Mouse (Mus musculus): Measurements from ENCODE around the gene Nat8.

The Nat8 gene

DNA sequence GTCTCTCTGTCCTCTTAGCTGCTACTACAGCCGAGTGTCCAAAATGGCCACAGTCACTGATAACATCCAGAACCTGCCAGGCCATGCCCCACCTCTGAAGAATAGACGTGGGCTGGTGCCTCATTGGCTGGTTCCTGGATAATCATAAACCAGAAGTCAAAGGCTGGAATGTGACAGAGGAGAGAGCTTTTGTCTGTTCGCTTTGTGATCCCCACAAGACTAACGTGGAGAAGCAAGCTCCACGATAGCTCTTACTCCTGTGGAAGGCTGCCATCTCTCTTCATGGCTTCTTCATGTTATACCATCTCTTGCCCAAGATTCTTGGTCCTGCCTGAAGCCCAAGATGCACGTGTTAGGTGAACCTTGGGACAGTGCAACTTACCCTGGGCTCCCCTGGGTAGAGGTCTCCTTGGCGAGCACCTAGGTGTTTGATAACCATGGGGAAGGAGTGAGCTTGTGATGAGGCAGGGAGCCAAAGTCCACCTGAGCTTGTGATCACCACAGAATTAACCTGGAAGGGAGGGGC, at the start of gene Nat8:
Gene Nat8 (minus strand): TSS at position 287 of the 526 bp plus-strand sequence.
- 87% methylated on average over 7 of the region's 7 CpGs for WGBS

DNA sequence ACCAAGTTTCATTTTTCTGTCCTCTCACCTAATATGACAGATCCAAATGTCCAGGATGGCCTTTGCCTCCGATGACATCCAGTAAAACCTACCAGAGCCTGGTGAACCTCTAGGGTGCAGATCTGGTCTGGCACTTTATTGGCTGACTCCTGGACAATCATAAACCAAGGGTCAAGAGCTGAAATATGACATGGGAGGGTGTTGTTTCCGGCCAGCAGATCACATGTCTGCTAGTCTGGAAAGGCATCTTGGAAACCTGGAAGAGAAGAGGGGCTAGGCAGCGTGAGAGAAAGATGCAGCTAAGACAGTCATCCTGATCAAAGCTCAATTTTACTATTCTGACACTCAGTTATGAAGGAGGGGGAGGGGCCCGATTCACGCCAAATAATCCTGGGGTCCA, 37.1 kb upstream of the Nat8 start, which contains the start of gene Nat8f2:
Gene Nat8f2 (minus strand): TSS at position 153 of the 400 bp plus-strand sequence.
- 78% methylated on average over 5 of the region's 5 CpGs for WGBS

DNA sequence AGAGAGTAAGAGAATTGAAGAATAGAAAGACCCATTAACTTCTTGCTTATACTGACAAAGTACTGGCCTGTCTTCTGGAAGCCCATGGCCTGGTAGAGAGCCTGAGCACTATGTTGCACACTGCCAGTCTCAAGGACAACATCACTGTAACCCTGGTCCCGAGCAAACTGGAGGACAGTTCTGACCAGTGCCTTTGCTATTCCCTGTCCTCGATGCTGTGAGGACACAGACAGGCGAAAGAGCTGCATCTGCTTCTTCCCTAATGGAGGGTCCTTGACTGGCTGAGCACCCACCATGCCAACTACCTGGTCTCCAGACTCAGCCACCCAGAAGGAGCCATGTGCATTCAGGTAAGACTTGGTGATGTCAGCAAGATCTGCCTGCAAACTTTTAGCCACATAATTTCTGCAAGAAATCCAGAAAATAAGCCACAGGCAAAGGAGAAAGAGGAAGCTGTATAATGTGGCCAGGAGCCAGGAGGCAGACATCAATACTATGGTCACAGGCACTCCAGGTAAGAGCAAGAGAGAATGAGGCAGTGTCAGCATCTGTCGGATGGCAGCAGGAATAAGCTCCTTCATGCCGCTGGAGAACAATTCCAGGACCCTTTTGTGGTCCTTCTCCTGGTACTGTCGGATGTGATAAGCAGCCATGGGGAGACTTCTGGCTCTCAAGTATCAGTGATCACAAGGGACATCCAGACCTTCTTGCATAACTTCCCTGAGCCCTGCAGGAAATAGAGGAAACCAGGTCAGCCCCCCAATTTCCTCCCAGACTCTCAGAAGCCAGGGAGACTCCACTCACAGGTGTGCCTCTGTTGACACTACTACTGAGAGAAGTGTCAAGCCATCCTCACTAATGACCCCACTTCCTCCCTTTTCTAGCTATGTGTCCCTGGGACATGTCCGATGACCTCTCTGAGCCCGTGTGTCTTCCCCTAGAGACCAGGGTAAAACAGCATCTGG, 36.1 kb upstream of the Nat8 start:
- 84% methylated on average over 8 of the region's 8 CpGs for WGBS

DNA sequence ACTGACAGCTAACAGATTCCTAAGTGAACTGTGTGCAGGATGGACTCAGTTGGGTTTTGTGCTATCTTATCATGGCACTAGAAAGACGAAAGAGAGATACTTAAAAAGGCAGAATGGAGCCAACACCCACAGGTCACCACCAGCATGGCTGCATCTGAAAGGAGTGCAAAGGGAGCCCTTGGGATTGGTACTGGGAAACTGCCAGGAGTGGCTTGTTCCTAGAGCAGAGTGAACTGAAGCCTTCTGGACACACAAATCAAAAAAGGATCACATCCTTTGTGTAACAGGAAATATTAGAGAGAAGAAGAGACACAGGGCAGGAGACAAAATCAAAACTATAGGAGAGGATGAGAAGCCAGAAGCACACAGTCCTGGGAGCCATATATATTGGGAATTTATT, 35.1 kb upstream of the Nat8 start:
- WGBS, result 76% methylated on average over 1 of the region's 1 CpGs

DNA sequence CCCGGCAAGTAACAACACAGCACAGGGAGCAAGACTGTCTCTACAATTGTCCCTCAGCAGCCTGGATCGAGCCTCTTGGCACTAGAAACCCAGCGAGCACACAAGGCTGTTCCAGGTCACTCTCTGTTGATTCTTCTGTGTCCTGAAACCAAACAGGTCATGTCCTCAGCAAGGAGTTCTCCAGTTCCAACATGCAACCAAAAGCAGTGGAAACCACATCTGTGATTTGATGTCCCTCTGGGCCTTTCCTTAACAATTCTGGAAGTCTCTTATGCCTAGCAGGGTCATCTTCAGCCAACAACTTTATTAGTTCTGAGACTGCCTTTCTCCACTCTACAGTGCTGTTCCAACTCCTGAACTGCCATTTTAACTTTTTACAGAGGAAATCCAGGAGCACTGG, 34.3 kb upstream of the Nat8 start:
- WGBS, result 86% methylated on average over 3 of the region's 3 CpGs

DNA sequence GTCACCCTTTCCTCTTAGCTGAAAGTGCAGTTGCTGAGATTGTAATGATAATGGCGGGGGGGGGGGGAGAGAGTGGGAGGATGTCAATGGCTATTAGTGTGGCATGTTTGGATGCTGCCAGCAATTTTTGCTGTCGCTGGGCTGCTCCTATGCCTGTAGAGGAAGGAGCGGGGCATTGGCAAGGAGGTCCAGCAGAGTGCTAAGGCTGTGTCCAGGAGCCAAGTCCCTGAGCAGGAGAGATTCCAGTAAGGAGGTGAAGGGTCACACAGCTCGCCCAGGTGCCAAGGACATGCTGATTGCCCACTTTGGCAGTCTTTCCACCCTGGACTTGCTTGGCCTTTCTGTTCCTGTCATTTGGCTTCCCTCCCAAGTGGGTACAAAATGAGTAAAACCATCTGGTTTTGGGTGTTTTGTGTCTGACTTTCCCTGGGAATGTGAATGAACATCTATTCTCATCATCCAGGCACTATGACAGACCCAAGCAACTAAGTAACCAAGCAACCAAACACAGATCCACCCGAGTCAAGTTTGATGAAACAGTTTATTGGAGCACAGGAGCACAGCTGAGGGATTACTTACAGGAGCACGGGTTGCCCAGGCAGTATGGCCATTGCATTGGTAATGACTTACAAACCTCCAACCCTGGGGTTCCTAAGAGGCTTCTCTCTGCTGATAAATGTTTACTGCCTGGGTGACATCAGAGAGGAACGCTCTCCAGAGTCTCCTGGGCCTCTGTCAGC, 33.2 kb upstream of the Nat8 start:
- 65% methylated on average over 6 of the region's 7 CpGs for WGBS

DNA sequence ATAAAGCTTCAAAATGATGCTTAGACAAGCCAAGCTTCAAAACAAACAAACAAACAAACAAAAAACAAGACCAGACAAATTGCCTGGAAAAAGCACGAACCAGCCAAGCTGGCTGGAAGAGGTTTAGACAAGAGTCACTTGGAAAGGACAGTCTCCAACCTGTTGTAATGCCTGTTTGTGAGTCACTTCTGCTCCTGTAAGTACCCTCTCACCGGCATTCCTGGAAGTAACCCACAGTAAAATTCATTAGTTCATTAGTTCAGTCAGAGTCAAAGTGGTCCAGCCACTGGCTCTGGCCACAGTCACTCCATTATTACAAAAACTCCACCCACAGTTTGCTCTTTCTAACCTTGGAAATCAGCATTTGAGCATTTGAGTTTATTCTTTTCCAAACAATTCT, 32.0 kb upstream of the Nat8 start:
- 88% methylated on average over 2 of the region's 2 CpGs for WGBS

DNA sequence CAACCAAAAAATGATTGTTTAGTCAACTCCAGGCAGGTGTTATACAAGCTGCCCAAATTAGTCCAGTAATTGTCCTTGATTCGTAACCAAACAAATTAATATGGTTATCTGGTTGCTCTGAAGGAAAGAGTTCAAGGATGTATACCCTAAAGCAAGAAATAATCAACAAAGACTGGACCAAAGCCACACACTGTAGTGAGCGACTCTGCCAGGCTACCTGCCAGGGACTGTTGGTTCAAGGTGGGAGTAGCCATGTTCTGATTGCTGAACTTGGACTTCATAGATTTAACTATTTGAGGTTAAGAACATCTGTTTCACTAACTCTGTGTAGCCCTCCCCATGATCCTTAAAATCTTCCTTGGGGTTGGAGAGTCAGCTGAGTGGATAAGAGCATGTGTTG, 31.3 kb upstream of the Nat8 start:
- 84% methylated on average over 2 of the region's 2 CpGs for WGBS

DNA sequence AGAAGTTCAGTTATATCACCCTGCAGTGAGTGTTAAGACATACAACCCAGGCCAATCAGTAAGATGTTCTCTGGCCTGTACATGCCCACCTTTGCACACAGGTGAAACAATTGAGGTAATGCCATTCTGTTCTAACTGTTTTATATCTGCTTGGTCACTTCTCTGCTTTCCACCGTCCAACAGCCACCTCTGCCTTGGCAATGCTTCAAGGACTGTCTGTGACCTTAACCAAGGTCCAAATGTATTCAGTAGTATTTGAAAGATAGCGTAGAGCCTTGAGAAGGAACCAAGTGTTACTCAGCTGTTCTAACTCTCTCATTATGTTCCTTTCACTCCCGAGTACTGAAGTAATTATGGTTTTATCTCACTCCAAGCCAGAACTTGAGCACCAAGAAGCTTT, 30.7 kb upstream of the Nat8 start:
- 46% methylated on average over 3 of the region's 3 CpGs for WGBS

DNA sequence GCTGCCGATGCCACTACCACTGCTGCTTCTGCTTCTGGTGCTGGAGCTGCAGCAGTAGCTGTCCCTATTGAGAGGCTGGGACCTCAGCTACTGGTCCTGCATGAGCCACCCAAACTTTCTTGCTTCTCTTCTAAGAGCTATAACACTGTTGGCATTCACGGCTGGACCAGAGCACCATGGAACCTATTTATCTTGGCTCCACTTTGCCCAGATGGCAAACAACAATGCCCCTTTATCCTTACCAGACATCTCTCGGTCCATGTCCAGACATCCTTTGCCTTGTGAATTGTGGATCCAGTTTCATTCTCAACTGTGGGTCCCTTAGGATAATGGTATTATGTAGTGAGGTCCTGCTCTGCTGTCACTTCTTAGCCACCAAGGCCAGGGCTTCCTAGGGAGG, 29.4 kb upstream of the Nat8 start:
- WGBS, result 79% methylated on average over 3 of the region's 3 CpGs

DNA sequence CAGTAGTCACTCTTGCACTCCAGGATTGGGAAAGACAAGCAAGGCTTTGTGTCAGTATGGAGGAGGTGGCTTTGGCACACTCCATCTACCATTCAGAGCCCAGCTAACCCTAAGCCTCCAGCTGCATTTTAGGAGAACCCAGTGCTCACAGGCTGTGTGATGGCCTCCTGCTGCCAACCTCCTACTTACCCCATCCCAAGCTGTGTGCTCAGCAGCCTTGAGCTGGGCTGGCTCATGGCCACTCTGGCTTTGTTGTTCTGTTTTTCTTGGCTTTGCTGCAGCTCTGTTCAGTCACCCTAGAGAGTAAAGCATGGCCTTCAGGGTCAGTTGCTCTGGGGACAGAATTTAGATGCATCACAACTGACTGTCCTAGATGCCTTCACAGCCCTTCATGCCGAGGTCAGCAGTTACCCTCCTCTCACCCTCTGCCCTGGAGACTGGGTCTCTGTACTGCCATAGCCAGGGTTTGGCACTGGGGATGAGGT, 24.4 kb upstream of the Nat8 start:
- whole genome bisulfite sequencing, result 47% methylated on average over 1 of the region's 1 CpGs

DNA sequence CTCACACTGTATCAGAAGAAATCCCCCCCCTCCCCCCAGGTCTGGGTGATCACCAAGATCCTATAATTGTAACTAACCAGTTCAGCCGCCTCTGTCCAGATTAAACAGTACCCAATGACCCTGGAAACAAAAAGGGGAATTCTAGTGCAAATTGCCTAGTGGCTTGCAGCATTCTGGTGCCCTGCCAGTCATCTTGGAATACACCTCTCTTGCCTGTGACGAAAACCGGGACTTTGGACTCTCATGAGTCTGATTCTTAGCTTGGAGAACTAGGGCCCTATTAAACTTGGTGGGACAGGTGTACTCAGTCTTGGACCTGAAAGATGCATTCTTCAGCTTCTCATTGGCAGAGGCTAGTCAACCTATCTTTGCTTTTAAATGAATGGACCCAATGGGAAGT, 21.6 kb upstream of the Nat8 start:
- WGBS, result 76% methylated on average over 3 of the region's 3 CpGs

DNA sequence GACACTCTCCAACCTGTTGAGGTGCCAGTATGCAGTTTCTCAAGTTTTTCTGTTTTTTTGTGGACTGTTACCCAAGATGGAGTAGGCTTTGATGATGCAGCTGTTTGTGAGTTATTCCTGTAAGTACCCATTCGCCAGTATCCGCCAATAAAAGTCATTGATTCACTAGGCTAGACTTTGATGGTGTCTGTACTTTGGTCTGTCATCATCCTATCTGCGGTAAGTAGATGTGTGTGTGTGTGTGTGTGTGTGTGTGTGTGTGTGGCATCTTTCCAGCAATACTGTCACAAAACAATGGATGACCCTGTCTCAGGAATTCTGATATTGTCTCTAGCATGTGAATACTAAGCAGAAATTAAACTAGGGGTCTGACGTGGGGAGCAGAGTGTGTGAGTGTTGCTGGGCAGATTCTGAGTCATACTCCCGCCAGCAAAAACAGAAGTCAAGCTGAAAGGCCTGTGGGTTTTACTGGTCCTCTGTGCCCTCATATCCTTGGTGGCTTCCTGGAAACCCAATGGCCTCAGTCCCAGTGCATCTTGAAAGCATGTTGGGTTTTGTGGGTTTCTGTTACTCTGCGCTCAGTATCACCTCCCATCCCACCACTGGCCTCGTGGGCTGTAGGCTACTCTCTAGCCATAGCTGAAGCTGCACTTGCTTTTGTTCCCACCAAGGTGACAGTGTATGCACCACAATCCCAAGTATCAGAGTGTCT, 19.3 kb upstream of the Nat8 start:
- 92% methylated on average over 7 of the region's 7 CpGs for WGBS

DNA sequence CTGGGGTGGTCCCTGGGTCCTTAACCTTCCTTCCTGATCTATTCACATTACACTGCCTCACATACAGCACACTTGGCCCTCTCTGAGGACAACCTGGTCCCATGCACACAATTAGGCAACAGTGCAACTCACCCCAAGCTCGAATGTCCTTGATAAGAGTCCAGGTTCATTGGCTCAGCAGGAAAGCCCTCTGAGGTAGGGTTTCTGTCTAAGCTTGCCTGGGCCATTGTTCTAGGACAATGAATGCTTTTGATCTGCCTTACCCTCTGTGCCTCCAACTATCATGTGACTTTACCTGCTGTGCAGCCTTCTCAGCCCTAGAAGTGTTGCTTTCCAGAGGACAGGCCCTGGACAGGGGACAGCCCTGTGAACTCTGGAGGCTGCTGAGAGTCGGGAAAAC, 17.4 kb upstream of the Nat8 start:
- 57% methylated on average over 2 of the region's 2 CpGs for WGBS

DNA sequence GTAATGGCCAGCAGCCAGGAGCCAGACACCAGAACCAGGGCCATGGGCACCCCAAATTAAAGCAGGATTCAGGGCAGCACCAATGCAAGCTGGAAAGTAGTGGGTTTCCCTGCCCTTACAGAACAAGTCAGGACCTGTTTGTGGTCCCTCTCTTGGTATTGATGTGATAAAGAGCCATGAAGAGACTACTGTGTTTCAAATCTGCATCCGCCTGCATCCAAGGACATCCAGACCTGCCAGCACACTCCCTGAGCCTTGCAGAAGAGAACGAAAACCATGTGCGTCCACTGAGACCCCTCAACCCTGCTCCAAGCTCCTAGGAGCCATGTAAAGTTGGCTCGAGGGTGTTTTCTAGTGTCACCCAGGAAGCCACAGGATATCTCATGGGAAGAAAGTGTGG, 16.3 kb upstream of the Nat8 start:
- 87% methylated on average over 4 of the region's 4 CpGs for WGBS

DNA sequence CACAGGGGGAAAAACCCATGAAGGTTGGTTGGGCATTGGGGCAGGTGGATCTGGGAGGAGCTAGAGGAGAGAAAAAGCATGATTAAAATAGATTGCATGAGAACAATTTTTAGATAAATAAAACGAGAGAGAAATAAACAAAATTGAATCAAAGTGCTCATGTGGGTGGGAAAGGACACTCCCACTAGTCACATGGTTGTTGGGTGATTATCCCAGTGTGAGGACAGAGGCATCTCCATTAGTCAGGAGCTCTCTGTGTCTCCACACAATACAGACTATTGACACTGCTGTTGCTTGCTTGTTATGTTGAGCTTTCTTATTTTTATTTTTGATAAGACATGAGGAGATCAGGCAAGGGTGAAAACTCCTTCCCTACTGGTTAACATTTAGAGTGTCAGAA, 15.0 kb upstream of the Nat8 start:
- 43% methylated on average over 1 of the region's 1 CpGs for WGBS

DNA sequence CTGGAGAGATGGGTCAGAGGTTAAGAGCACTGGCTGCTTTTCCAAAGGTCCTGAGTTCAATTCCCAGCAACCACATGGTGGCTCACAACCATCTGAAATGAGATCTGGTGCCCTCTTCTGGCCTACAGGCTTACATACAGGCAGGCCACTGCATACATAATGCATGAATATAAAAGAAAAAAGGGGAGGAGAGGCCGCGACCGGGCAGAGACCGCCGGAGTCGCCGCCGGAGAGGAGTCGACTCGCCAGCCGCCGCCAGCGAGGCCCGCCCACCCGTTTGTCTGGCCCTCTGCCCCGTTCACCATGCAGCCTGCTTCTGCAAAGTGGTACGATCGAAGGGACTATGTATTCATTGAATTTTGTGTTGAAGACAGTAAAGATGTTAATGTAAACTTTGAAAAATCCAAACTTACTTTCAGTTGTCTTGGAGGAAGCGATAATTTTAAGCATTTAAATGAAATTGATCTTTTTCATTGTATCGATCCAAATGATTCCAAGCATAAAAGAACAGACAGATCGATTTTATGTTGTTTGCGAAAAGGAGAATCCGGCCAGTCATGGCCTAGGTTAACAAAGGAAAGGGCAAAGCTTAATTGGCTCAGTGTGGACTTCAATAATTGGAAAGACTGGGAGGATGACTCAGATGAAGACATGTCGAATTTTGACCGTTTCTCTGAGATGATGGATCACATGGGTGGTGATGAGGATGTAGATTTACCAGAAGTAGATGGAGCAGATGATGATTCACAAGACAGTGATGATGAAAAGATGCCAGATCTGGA, 12.0 kb upstream of the Nat8 start:
- 73% methylated on average over 25 of the region's 25 CpGs for WGBS

DNA sequence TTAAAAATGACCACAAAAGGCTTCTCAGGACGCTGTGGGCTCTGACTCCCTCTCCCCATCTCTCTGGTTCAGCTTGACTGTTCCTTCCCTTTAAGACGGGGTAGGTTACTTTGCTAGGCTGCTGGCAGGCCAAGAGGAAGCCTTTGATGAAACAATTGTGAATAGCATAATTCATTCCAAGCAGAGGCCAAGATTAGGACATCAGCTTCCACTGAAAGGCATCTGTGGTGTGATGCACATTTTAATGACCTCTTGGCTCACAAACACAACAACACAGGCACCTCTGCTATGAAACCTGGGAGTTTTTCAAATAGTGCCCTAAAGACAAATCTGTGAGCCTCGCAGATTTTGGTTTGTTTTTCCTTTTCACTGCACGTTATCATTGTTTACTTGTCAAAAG, 8.1 kb upstream of the Nat8 start:
- WGBS, result 47% methylated on average over 4 of the region's 4 CpGs

DNA sequence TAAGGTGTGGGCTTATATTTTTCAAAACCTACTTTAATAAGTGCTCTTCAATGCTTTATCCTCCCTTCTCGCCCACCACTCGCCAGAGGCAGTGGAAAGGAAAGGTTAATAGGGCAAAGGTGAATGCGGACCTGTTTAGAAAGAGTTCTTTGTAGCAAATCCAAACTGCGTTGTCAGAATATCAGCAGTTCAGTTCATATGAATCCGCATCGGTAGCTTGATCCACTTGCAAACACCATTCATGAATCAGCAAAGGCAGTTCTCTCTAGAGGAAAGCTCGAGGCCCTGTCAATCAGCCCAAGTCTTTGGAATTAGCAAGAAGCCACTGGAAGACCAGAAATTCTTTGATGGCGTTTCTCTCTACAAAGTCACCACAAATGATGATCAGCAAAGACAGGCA, 6.8 kb upstream of the Nat8 start:
- 66% methylated on average over 8 of the region's 8 CpGs for WGBS

DNA sequence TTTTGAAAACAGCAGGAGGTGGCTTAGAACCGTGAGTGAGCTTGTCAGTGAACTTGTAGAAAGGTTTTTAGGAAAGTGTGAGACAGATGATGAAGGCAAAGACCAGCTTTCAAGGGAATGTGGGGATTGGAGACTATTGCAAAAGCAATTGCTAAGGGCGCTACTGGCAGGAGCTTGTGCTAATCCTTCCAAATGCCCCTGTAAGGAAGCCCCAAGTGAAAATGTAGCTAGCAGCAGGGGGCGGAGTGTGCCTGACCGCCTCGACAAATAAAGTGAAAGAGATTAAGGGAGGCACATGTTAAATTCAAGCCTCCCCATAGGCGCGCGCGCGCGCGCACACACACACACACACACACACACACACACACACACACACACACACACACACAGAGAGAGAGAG, 5.4 kb upstream of the Nat8 start:
- 3% methylated on average over 8 of the region's 12 CpGs for WGBS

DNA sequence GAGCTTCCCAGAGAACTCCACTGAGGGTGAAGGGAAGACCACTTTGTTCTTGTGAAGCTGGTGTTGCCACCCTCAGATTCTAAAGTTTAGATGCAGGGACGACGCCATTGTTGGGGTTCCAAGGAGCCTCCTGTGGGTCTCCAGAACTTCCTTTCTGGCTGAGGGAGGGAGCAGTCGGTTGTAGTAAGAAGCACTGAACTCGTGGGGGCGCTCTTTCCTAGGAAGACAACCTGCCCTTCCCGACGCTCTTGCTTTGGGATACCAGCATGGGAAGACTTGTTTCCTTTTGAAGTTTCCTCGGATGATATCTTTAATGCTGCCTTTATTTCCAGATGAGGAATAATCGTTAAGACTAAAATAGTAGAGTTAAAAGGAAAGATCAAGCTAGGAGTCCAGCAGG, 4.9 kb upstream of the Nat8 start:
- WGBS, result 10% methylated on average over 9 of the region's 9 CpGs

Measured in cerebral cortex, adult 2 months (tissue).